Mouse (Mus musculus): ENCODE data around the gene Pdia3. TPM values are rescaled to one million over a fixed set of nuclear protein-coding genes. Genes with fewer than 3 reads are reported as not detected.
"Not testable (repeated sequence)": the region's sequence is repeated elsewhere in the genome, so short reads cannot be mapped to it uniquely, and the experiment has no call there.

The Pdia3 gene
- total RNA-seq, 2 experiments from 2014 or later, result 170 to 193 TPM

- Histone ChIP-seq H3K27ac (peak overlapping the region; percentile 89), H3K4me3 (peak overlapping the region; percentile 8)
- no peak for DNase-seq (ENCODE audit: low spot score in 2 of 2)
- TF ChIP-seq CTCF (conservative IDR thresholded peaks at IDR 0.05), result peak; percentile 63
These were observed 34.6 kb downstream of the Pdia3 start for GRCm38 (mm10) chr2:121448136-121448535.

- peak within 1 kb of the TSS; percentile 95 for H3K27ac ChIP-seq
- peak; percentile 98 to 99 for DNase-seq (ENCODE audit: low spot score in 2 of 2)
- peak within 1 kb of the TSS; percentile 100 for H3K4me3 ChIP-seq
- TF ChIP-seq CTCF (conservative IDR thresholded peaks at IDR 0.05), result no peak
These were observed 35.4 kb downstream of the Pdia3 start, which contains the start of gene Serf2 for GRCm38 (mm10) chr2:121448739-121449535. Serf2 (plus strand) TSS chr2:121449195.

DNA sequence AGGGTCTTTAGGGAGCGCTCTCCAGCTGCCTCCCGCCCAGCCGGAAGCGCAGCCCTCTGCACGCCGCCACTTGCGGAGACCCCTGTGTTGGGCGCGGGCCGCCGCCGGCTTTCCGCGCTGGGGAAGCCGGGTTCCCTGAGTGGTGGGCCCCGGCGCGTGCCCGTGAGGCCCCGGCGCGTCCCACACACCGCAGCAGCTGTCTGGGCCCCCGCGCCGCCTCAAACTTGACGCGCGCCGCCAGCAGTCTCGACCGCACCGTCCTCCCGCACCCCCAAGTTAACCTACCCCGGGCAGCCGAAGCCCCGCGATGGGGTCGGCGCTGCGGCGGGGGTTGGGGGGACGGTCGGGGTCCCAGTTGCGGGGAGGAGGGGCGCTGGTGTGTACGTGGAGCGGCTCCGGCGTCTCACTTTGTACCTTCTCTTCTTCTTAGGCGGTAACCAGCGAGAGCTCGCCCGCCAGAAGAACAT, 36.0 kb downstream of the Pdia3 start:
- peak overlapping the region; percentile 100 for H3K4me3 ChIP-seq
- H3K27ac ChIP-seq, result peak overlapping the region; percentile 95
- DNase-seq (ENCODE audit: low spot score in 2 of 2), result no peak
- no peak for TF ChIP-seq CTCF (conservative IDR thresholded peaks at IDR 0.05)

GRCm38 (mm10) chr2:121450093-121450492, 36.5 kb downstream of the Pdia3 start:
- TF ChIP-seq CTCF (conservative IDR thresholded peaks at IDR 0.05), result no peak
- no peak for DNase-seq (ENCODE audit: low spot score in 2 of 2)
- Histone ChIP-seq H3K27ac (peak overlapping the region; percentile 95), H3K4me3 (peak overlapping the region; percentile 100)

- TF ChIP-seq CTCF (conservative IDR thresholded peaks at IDR 0.05), result no peak
These were observed 38.8 kb downstream of the Pdia3 start for GRCm38 (mm10) chr2:121452361-121452760.

GRCm38 (mm10) chr2:121452990-121453389, 39.4 kb downstream of the Pdia3 start, which contains the start of gene Hypk:
Hypk (plus strand) TSS chr2:121453290.
- Histone ChIP-seq H3K27ac (no peak within 1 kb of the TSS; the same call in 1 of the 2 replicates), H3K4me3 (no peak within 1 kb of the TSS)
- DNase-seq (ENCODE audit: low spot score in 2 of 2), result no peak
- no peak for TF ChIP-seq CTCF (conservative IDR thresholded peaks at IDR 0.05)

More at GRCm38 (mm10) chr2:121452361-121452760, 38.8 kb downstream of the Pdia3 start:
- Histone ChIP-seq H3K27ac (no peak overlapping the region), H3K4me3 (no peak overlapping the region)
- DNase-seq (ENCODE audit: low spot score in 2 of 2), result no peak

GRCm38 (mm10) chr2:121453917-121454316, 40.3 kb downstream of the Pdia3 start:
- TF ChIP-seq CTCF (conservative IDR thresholded peaks at IDR 0.05), result no peak
- Histone ChIP-seq H3K4me3 (no peak overlapping the region), H3K27ac (no peak overlapping the region)
- DNase-seq (ENCODE audit: low spot score in 2 of 2), result no peak

DNA sequence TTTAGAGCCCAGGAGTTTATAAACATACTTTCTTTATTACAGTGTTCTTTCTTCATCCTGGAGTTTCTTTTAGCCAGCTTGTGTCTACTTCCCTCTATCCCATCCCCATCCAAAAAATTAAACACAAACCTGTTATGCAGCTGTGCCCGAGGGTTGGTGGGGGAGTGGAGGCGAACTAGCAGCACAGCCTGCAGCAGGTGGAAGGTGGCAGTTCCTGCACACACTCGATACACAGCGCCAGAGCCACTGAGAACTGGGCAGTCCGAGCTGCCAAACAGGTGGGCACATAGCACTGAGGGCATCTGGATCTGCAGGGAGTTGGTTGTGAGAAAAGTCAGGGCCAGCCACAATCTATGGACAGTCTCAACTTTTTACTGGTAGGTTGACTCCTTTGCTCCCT, 42.0 kb downstream of the Pdia3 start:
- Histone ChIP-seq H3K27ac (no peak overlapping the region), H3K4me3 (no peak overlapping the region)
- DNase-seq (ENCODE audit: low spot score in 2 of 2), result no peak
- TF ChIP-seq CTCF (conservative IDR thresholded peaks at IDR 0.05), result no peak

- DNase-seq (ENCODE audit: low spot score in 2 of 2), result peak; percentile 80 to 83
- no peak for TF ChIP-seq CTCF (conservative IDR thresholded peaks at IDR 0.05)
- Histone ChIP-seq H3K27ac (peak within 1 kb of the TSS; percentile 83), H3K4me3 (peak within 1 kb of the TSS; percentile 87)
These were observed 43.4 kb downstream of the Pdia3 start, which contains the start of gene Serinc4 for GRCm38 (mm10) chr2:121456692-121457642. Serinc4 (minus strand) TSS chr2:121456781.

GRCm38 (mm10) chr2:121460071-121460470, 46.5 kb downstream of the Pdia3 start:
- DNase-seq (ENCODE audit: low spot score in 2 of 2), result no peak
- H3K4me3 ChIP-seq, result no peak overlapping the region
- TF ChIP-seq CTCF (conservative IDR thresholded peaks at IDR 0.05), result no peak
- no peak overlapping the region for H3K27ac ChIP-seq

- not testable (repeated sequence) for DNase-seq (ENCODE audit: low spot score in 2 of 2); H3K27ac ChIP-seq; H3K4me3 ChIP-seq
These were observed 55.4 kb downstream of the Pdia3 start for GRCm38 (mm10) chr2:121468982-121469381.

GRCm38 (mm10) chr2:121472783-121473182, 59.2 kb downstream of the Pdia3 start:
- TF ChIP-seq CTCF (conservative IDR thresholded peaks at IDR 0.05), result peak; percentile 40; the same call in 1 of the 2 replicates
- not testable (repeated sequence) for DNase-seq (ENCODE audit: low spot score in 2 of 2); H3K27ac ChIP-seq
- H3K4me3 ChIP-seq, result peak overlapping the region; percentile 70

DNA sequence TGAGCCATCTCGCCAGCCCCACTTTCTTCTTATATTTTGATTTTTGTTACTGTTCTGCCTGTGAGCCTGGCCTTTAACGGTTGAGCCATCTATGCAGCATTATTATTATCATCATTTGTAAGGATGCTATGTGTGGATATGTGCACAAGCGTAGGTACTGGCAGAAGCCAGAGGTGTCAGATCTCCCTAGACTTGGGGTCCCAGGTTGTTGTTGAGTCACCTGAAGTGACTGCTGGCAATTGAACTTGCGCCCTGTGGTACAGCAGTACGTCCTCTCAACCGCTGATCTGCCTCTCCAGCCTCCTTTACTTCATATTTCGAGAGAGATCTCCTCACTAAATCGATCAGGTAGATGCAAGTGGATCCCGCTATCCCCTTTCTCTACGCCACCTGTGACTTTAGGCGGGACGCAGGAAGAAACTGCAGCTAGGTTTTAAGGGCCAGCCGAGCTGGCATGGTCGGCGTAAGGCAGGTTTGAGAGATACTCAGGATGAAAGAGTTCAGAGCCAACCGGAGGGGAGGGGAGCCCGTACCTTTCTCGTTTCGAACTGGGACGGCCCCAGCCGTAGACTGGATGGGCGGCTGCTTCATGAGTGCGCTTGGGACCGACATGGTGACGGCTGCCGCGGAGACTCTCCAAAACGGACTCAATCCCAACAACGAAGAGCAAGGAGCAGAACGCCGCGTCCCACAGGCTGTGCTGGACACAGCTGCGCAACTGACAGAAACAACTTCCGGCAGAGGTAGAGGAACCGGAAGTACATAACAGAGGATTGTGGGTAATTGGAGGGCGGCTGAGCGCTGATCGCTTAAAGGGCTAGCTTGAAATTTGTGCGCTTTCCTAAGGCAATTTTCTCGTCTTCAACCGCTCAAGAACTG, 60.0 kb downstream of the Pdia3 start, which contains the start of gene Mfap1b:
Mfap1b (minus strand) TSS at position 767 of the 879 bp plus-strand sequence.
- peak; percentile 79 to 90 for DNase-seq (ENCODE audit: low spot score in 2 of 2)
- Histone ChIP-seq H3K4me3 (peak within 1 kb of the TSS; percentile 70), H3K27ac (peak within 1 kb of the TSS; percentile 80)
